Mouse (Mus musculus): ENCODE results near the gene Per1. TPM values are rescaled to one million over a fixed set of nuclear protein-coding genes. Genes with fewer than 3 reads are reported as not detected.

Gene Per1
- polyA plus RNA-seq, 1 experiment from 2014 or later = 9.4 TPM

- Histone ChIP-seq H3K27ac (ENCODE audit: poor library complexity, severe bottlenecking) (no peak overlapping the region), H3K9me3 (replicated peaks) (no peaks in the 10 kb centered on the region), H3K4me2 (no peak overlapping the region), H3K9ac (no peak overlapping the region), H3K27me3 (replicated peaks) (no peaks in the 10 kb centered on the region), H3K4me1 (replicated peaks) (peaks cover 36% of the 10 kb centered on the region), H3K36me3 (peaks cover 64% of the 10 kb centered on the region), H3K4me3 (no peak overlapping the region)
- no peak for ATAC-seq (ENCODE audit: insufficient number of reproducible peaks, low FRiP score)
- WGBS = 85% methylated on average over 21 of the region's 21 CpGs
Observed at GRCm38 (mm10) chr11:69101604-69102402, 6.8 kb downstream of the Per1 start.

DNA sequence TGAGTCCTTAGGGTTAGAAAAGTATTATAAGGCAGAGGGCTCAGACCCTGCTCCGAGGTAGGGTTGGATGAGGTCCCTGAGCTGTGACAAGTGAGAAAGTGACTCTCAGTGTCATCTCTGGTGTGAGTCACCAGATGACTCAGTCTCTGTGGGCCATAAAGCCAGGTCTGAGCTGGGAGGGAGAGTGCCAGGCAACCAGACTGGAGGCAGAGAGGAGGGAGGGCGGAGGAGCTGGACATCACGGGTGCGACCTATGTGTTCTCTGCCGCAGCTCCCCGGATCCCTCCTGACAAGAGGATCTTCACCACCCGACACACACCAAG lies 7.3 kb downstream of the Per1 start:
- H3K36me3 ChIP-seq = peaks cover 69% of the 10 kb centered on the region
- H3K4me2 ChIP-seq = no peak overlapping the region
- no peaks in the 10 kb centered on the region for H3K27me3 ChIP-seq (replicated peaks)
- no peaks in the 10 kb centered on the region for H3K9me3 ChIP-seq (replicated peaks)
- no peak overlapping the region for H3K9ac ChIP-seq
- ATAC-seq (ENCODE audit: insufficient number of reproducible peaks, low FRiP score) = no peak
- no peak overlapping the region for H3K27ac ChIP-seq (ENCODE audit: poor library complexity, severe bottlenecking)
- H3K4me1 ChIP-seq (replicated peaks) = peaks cover 35% of the 10 kb centered on the region
- WGBS = 89% methylated on average over 7 of the region's 7 CpGs
- no peak overlapping the region for H3K4me3 ChIP-seq

- Histone ChIP-seq H3K4me3 (no peak overlapping the region), H3K27ac (ENCODE audit: poor library complexity, severe bottlenecking) (no peak overlapping the region), H3K4me2 (no peak overlapping the region), H3K36me3 (peaks cover 77% of the 10 kb centered on the region), H3K9ac (no peak overlapping the region), H3K4me1 (replicated peaks) (peaks cover 28% of the 10 kb centered on the region), H3K27me3 (replicated peaks) (no peaks in the 10 kb centered on the region), H3K9me3 (replicated peaks) (no peaks in the 10 kb centered on the region)
- ATAC-seq (ENCODE audit: insufficient number of reproducible peaks, low FRiP score) = no peak
- WGBS = 89% methylated on average over 14 of the region's 14 CpGs
Observed at GRCm38 (mm10) chr11:69103121-69103520, 8.1 kb downstream of the Per1 start.

- WGBS = 87% methylated on average over 15 of the region's 15 CpGs
Observed at GRCm38 (mm10) chr11:69103531-69104435, 8.8 kb downstream of the Per1 start.

GRCm38 (mm10) chr11:69104487-69104886 lies 9.5 kb downstream of the Per1 start:
- H3K4me2 ChIP-seq = no peak overlapping the region
- H3K9ac ChIP-seq = no peak overlapping the region
- whole genome bisulfite sequencing = 87% methylated on average over 14 of the region's 14 CpGs
- no peak overlapping the region for H3K27ac ChIP-seq (ENCODE audit: poor library complexity, severe bottlenecking)
- no peak overlapping the region for H3K4me3 ChIP-seq
- peaks cover 17% of the 10 kb centered on the region for H3K4me1 ChIP-seq (replicated peaks)
- H3K27me3 ChIP-seq (replicated peaks) = no peaks in the 10 kb centered on the region
- ATAC-seq (ENCODE audit: insufficient number of reproducible peaks, low FRiP score) = no peak
- peaks cover 90% of the 10 kb centered on the region for H3K36me3 ChIP-seq
- H3K9me3 ChIP-seq (replicated peaks) = no peaks in the 10 kb centered on the region

More at GRCm38 (mm10) chr11:69103531-69104435, 8.8 kb downstream of the Per1 start:
- no peak overlapping the region for H3K4me3 ChIP-seq
- H3K4me2 ChIP-seq = no peak overlapping the region
- H3K9ac ChIP-seq = no peak overlapping the region
- no peak for ATAC-seq (ENCODE audit: insufficient number of reproducible peaks, low FRiP score)
- no peaks in the 10 kb centered on the region for H3K27me3 ChIP-seq (replicated peaks)
- no peaks in the 10 kb centered on the region for H3K9me3 ChIP-seq (replicated peaks)
- H3K36me3 ChIP-seq = peaks cover 83% of the 10 kb centered on the region
- H3K4me1 ChIP-seq (replicated peaks) = peaks cover 22% of the 10 kb centered on the region
- no peak overlapping the region for H3K27ac ChIP-seq (ENCODE audit: poor library complexity, severe bottlenecking)

GRCm38 (mm10) chr11:69105227-69105626 lies 10.2 kb downstream of the Per1 start:
- no peaks in the 10 kb centered on the region for H3K9me3 ChIP-seq (replicated peaks)
- no peak overlapping the region for H3K4me2 ChIP-seq
- 82% methylated on average over 6 of the region's 6 CpGs for WGBS
- ATAC-seq (ENCODE audit: insufficient number of reproducible peaks, low FRiP score) = no peak
- H3K36me3 ChIP-seq = peaks cover 92% of the 10 kb centered on the region
- H3K27ac ChIP-seq (ENCODE audit: poor library complexity, severe bottlenecking) = no peak overlapping the region
- peaks cover 17% of the 10 kb centered on the region for H3K4me1 ChIP-seq (replicated peaks)
- H3K4me3 ChIP-seq = no peak overlapping the region
- no peak overlapping the region for H3K9ac ChIP-seq
- no peaks in the 10 kb centered on the region for H3K27me3 ChIP-seq (replicated peaks)

GRCm38 (mm10) chr11:69105796-69106195 lies 10.8 kb downstream of the Per1 start:
- no peak overlapping the region for H3K27ac ChIP-seq (ENCODE audit: poor library complexity, severe bottlenecking)
- WGBS = 85% methylated on average over 2 of the region's 2 CpGs
- ATAC-seq (ENCODE audit: insufficient number of reproducible peaks, low FRiP score) = no peak
- no peaks in the 10 kb centered on the region for H3K27me3 ChIP-seq (replicated peaks)
- H3K9ac ChIP-seq = no peak overlapping the region
- H3K4me2 ChIP-seq = no peak overlapping the region
- no peak overlapping the region for H3K4me3 ChIP-seq
- H3K9me3 ChIP-seq (replicated peaks) = no peaks in the 10 kb centered on the region
- peaks cover 11% of the 10 kb centered on the region for H3K4me1 ChIP-seq (replicated peaks)
- H3K36me3 ChIP-seq = peaks cover 89% of the 10 kb centered on the region

DNA sequence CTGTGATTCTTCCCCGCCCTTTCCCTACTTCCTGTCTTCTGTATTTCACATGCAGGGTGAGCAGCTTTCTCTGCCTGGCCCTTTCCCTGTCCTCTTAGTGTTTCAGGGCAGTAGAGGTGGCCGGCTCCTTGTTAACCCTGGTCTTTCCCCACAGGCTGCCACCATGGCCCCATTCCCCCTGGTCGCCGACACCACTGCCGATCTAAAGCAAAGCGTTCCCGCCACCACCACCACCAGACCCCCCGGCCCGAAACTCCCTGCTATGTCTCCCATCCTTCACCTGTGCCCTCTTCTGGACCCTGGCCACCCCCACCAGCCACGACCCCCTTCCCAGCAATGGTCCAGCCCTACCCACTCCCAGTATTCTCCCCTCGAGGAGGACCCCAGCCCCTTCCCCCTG lies 11.3 kb downstream of the Per1 start:
- H3K27ac ChIP-seq (ENCODE audit: poor library complexity, severe bottlenecking) = no peak overlapping the region
- no peaks in the 10 kb centered on the region for H3K9me3 ChIP-seq (replicated peaks)
- peaks cover 7% of the 10 kb centered on the region for H3K4me1 ChIP-seq (replicated peaks)
- H3K9ac ChIP-seq = no peak overlapping the region
- H3K27me3 ChIP-seq (replicated peaks) = no peaks in the 10 kb centered on the region
- H3K36me3 ChIP-seq = peaks cover 84% of the 10 kb centered on the region
- 90% methylated on average over 11 of the region's 11 CpGs for WGBS
- ATAC-seq (ENCODE audit: insufficient number of reproducible peaks, low FRiP score) = no peak
- H3K4me2 ChIP-seq = no peak overlapping the region
- no peak overlapping the region for H3K4me3 ChIP-seq

- no peaks in the 10 kb centered on the region for H3K9me3 ChIP-seq (replicated peaks)
- H3K9ac ChIP-seq = no peak overlapping the region
- ATAC-seq (ENCODE audit: insufficient number of reproducible peaks, low FRiP score) = no peak
- H3K4me2 ChIP-seq = no peak overlapping the region
- H3K27ac ChIP-seq (ENCODE audit: poor library complexity, severe bottlenecking) = no peak overlapping the region
- no peaks in the 10 kb centered on the region for H3K27me3 ChIP-seq (replicated peaks)
- peaks cover 78% of the 10 kb centered on the region for H3K36me3 ChIP-seq
- WGBS = 84% methylated on average over 11 of the region's 11 CpGs
- H3K4me1 ChIP-seq (replicated peaks) = peaks cover 13% of the 10 kb centered on the region
- H3K4me3 ChIP-seq = no peak overlapping the region
Observed at GRCm38 (mm10) chr11:69106842-69107241, 11.8 kb downstream of the Per1 start.

GRCm38 (mm10) chr11:69107676-69108075 lies 12.7 kb downstream of the Per1 start:
- Histone ChIP-seq H3K27ac (ENCODE audit: poor library complexity, severe bottlenecking) (no peak overlapping the region), H3K36me3 (peaks cover 70% of the 10 kb centered on the region), H3K9ac (no peak overlapping the region), H3K27me3 (replicated peaks) (no peaks in the 10 kb centered on the region), H3K4me3 (no peak overlapping the region), H3K4me1 (replicated peaks) (peaks cover 19% of the 10 kb centered on the region), H3K9me3 (replicated peaks) (no peaks in the 10 kb centered on the region), H3K4me2 (no peak overlapping the region)
- ATAC-seq (ENCODE audit: insufficient number of reproducible peaks, low FRiP score) = no peak
- WGBS = 82% methylated on average over 11 of the region's 11 CpGs

DNA sequence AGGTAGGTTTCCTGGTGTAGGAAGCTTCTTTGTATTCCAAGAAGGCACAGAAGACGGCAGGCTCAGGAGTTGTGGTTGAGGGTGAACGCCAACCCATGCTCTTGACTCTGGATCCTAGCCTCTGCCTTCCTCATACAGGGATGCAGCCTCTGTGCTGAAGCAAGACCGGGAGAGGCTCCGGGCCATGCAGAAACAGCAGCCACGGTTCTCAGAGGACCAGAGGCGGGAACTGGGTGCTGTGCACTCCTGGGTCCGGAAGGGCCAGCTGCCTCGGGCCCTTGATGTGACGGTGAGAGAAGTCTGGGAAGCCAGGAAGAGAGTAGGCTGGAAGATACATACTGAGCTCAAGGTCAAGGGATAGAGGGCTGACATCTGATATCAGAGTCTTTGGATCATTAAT lies 13.2 kb downstream of the Per1 start:
- H3K36me3 ChIP-seq = peaks cover 64% of the 10 kb centered on the region
- ATAC-seq (ENCODE audit: insufficient number of reproducible peaks, low FRiP score) = no peak
- H3K9me3 ChIP-seq (replicated peaks) = no peaks in the 10 kb centered on the region
- WGBS = 90% methylated on average over 9 of the region's 9 CpGs
- no peak overlapping the region for H3K4me3 ChIP-seq
- H3K27me3 ChIP-seq (replicated peaks) = no peaks in the 10 kb centered on the region
- peaks cover 19% of the 10 kb centered on the region for H3K4me1 ChIP-seq (replicated peaks)
- H3K27ac ChIP-seq (ENCODE audit: poor library complexity, severe bottlenecking) = no peak overlapping the region
- H3K9ac ChIP-seq = no peak overlapping the region
- no peak overlapping the region for H3K4me2 ChIP-seq
